Mouse (Mus musculus) gastrocnemius, postnatal 25 days (tissue): ENCODE results near the gene Sct. TPM values are rescaled to one million over a fixed set of nuclear protein-coding genes. Genes with fewer than 3 reads are reported as not detected.
"Not testable (repeated sequence)": the region's sequence is repeated elsewhere in the genome, so short reads cannot be mapped to it uniquely, and the experiment has no call there.

Experiments
- DNase-seq: peaks from one replicate; pipeline ENCODE4 v3.0.0; 2022
- total RNA-seq, 2 experiments: library from RNA; stranded (reverse); gene quantifications; 1 replicate in 1 of 2; 2 replicates in 1 of 2; pipeline ENCODE4 v1.2.3; 2021

Sct gene
- total RNA-seq, 2 experiments from 2014 or later: 0.56 TPM; not detected in 1

GRCm38 (mm10) chr7:141291921-141292582 is 13.1 kb upstream of the Sct start, which contains the start of gene Drd4:
Gene Drd4, plus strand, starts transcription at chr7:141292006.
- no peak for DNase-seq

- no peak for DNase-seq
Observed at GRCm38 (mm10) chr7:141288042-141288441, 9.1 kb upstream of the Sct start.

GRCm38 (mm10) chr7:141282756-141283155 is 3.8 kb upstream of the Sct start:
- DNase-seq: no peak

- DNase-seq: no peak
Observed at GRCm38 (mm10) chr7:141281442-141281841, 2.5 kb upstream of the Sct start.

GRCm38 (mm10) chr7:141277701-141278678 is 943 bp downstream of the Sct start:
- no peak for DNase-seq

GRCm38 (mm10) chr7:141276546-141276945 is 2.4 kb downstream of the Sct start, which contains the start of gene Cdhr5:
Gene Cdhr5, minus strand, starts transcription at chr7:141276786.
- DNase-seq: no peak

- DNase-seq: no peak
Observed at GRCm38 (mm10) chr7:141275356-141275755, 3.6 kb downstream of the Sct start.

- DNase-seq: no peak
Observed at GRCm38 (mm10) chr7:141270631-141271030, 8.3 kb downstream of the Sct start.

- no peak for DNase-seq
Observed at GRCm38 (mm10) chr7:141269273-141269545, 9.7 kb downstream of the Sct start.

GRCm38 (mm10) chr7:141268466-141269272 is 10.3 kb downstream of the Sct start:
- no peak for DNase-seq

- DNase-seq: peak; percentile 52
Observed at GRCm38 (mm10) chr7:141265739-141266561, 13.0 kb downstream of the Sct start, which contains the start of gene Irf7. Gene Irf7, minus strand, starts transcription at chr7:141266481.

GRCm38 (mm10) chr7:141265411-141265738 is 13.6 kb downstream of the Sct start:
- no peak for DNase-seq

- no peak for DNase-seq
Observed at GRCm38 (mm10) chr7:141264761-141265410, 14.0 kb downstream of the Sct start.

GRCm38 (mm10) chr7:141264041-141264700 is 14.8 kb downstream of the Sct start:
- DNase-seq: no peak

GRCm38 (mm10) chr7:141263640-141264039 is 15.3 kb downstream of the Sct start:
- DNase-seq: no peak

- no peak for DNase-seq
Observed at GRCm38 (mm10) chr7:141261480-141261879, 17.5 kb downstream of the Sct start.

- DNase-seq: no peak
Observed at GRCm38 (mm10) chr7:141256159-141256558, 22.8 kb downstream of the Sct start.

- not testable (repeated sequence) for DNase-seq
Observed at GRCm38 (mm10) chr7:141250486-141250885, 28.4 kb downstream of the Sct start.

- DNase-seq: no peak
Observed at GRCm38 (mm10) chr7:141231551-141231950, 47.4 kb downstream of the Sct start.

- no peak for DNase-seq
Observed at GRCm38 (mm10) chr7:141231111-141231510, 47.8 kb downstream of the Sct start.
